Mouse (Mus musculus) left cerebral cortex, postnatal 4 days (tissue): Measurements from ENCODE around the gene Olfr1290. TPM values are rescaled to one million over a fixed set of nuclear protein-coding genes. Genes with fewer than 3 reads are reported as not detected.

Experiments
- DNase-seq: peaks from one replicate; pipeline ENCODE4 v3.0.0-alpha.2; 2022
- intact Hi-C: fragments of 180-260 bp; cut with DNase I; formaldehyde crosslinking; loops from one replicate; pipeline ENCODE4 v1.15.1; 2025
- total RNA-seq, 2 experiments: library from RNA; stranded (reverse); gene quantifications; 2 replicates each; pipeline ENCODE4 v1.2.3; 2021

Gene Olfr1290
- not detected for total RNA-seq

GRCm38 (mm10) chr2:111493729-111494128 is at the start of gene Olfr1290:
Olfr1290 (minus strand) TSS chr2:111493829.
- intact Hi-C loops = no loop called here
- no peak for DNase-seq

DNA sequence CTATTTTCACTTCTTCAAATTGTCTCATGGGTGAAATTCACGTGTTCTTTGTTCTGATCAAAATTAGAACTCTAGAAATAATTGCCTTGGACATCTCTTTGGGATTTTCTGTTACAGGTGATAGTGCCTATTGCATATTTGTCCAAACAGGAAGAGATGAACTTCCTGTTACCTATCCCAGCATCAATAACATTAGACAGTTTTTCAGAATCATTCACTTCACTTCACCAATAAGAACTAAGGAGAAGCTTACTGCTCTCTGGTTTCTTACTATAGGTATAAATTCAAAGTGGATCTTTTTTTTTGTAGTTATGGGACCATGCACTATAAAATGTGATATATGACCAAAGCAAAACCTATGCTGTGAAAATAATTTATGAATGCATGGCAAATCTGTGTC is 46.6 kb upstream of the Olfr1290 start, which contains the start of gene Olfr1294:
Gene Olfr1294 (minus strand): TSS at position 101 of the 400 bp plus-strand sequence.
- intact Hi-C loops = no loop called here

DNA sequence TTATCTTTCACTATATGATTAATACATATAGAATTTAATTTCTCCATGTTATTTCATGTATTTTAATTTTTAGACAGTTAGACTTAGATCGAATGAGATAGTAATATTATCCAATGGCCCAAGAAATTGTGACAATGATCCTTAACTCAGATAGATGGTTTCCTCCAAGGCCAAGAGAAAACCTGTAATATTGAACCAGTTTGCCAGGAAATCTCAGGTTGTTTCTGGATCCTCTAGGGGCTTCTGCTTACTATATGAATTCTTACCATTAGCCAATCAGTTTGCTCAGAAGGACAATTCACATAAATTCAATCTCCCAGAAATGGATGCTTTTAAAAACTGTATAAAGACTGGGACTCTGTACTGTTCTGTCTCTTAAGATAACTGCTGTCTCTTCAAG is 31.3 kb upstream of the Olfr1290 start, which contains the start of gene Olfr1293-ps:
Gene Olfr1293-ps (plus strand): TSS at position 301 of the 400 bp plus-strand sequence.
- DNase-seq = no peak
- intact Hi-C loops = no loop called here

More for the DNA sequence above, 46.6 kb upstream of the Olfr1290 start, which contains the start of gene Olfr1294:
- no peak for DNase-seq

- intact Hi-C loops = no loop called here
Measured at GRCm38 (mm10) chr2:111517451-111517850, 23.8 kb upstream of the Olfr1290 start.

GRCm38 (mm10) chr2:111496880-111497279 is 3.3 kb upstream of the Olfr1290 start, which contains the start of gene Olfr1291-ps1:
Olfr1291-ps1 (plus strand) TSS chr2:111497180.
- DNase-seq = no peak
- intact Hi-C loops = no loop called here

More at GRCm38 (mm10) chr2:111517451-111517850, 23.8 kb upstream of the Olfr1290 start:
- no peak for DNase-seq

DNA sequence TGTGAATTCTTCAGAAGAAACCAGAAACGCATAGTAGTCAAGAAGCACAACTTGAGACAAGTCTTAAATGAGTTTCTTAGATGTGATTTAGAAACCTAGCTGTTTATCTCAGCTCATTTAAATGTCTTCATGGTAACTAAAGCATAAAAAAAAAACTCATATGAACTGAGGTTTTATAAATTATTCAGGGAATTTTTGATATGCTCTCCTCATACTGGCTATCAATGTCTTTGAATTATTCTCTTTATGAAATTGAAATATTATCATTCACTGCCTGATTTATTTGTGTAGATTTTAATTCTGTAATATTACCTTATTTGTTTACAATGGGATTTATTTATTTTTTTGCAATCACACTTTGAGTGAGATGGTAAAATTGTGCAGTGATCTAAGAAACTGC is 13.1 kb downstream of the Olfr1290 start, which contains the start of gene Olfr1289:
Gene Olfr1289 (plus strand): TSS at position 301 of the 400 bp plus-strand sequence.
- no peak for DNase-seq
- intact Hi-C loops = no loop called here

- intact Hi-C loops = no loop called here
- DNase-seq = no peak
Measured at GRCm38 (mm10) chr2:111473801-111474200, 19.8 kb downstream of the Olfr1290 start, which contains the start of gene Olfr1288. Olfr1288 (plus strand) TSS chr2:111474101.

GRCm38 (mm10) chr2:111448842-111449241 is 44.8 kb downstream of the Olfr1290 start, which contains the start of gene Olfr1287:
Olfr1287 (plus strand) TSS chr2:111449142.
- intact Hi-C loops = no loop called here
- DNase-seq = no peak

Other genes starting within 250 kb of the Olfr1290 start
- gene Olfr1276, start 239.3 kb downstream of the Olfr1290 start, total RNA-seq = not detected
- gene Olfr1277, start 219.7 kb downstream of the Olfr1290 start, total RNA-seq = not detected
- not detected for gene Olfr1278, start 203.7 kb downstream of the Olfr1290 start, total RNA-seq
- not detected for gene Olfr1279, start 193.2 kb downstream of the Olfr1290 start, total RNA-seq
- gene Olfr1280, start 179.8 kb downstream of the Olfr1290 start, total RNA-seq = not detected
- not detected for gene Olfr1281, start 167.3 kb downstream of the Olfr1290 start, total RNA-seq
- gene Olfr1282, start 157.8 kb downstream of the Olfr1290 start, total RNA-seq = not detected
- not detected for gene Olfr1283, start 127.0 kb downstream of the Olfr1290 start, total RNA-seq
- not detected for gene Olfr1284, start 118.3 kb downstream of the Olfr1290 start, total RNA-seq
- not detected for gene Olfr1286, start 70.7 kb downstream of the Olfr1290 start, total RNA-seq
- not detected for gene Olfr1287, start 44.7 kb downstream of the Olfr1290 start, total RNA-seq
- gene Olfr1288, start 19.7 kb downstream of the Olfr1290 start, total RNA-seq = not detected
- gene Olfr1289, start 13.0 kb downstream of the Olfr1290 start, total RNA-seq = not detected
- gene Olfr1291-ps1, start 3.4 kb upstream of the Olfr1290 start, total RNA-seq = not detected
- not detected for gene Olfr1293-ps, start 31.4 kb upstream of the Olfr1290 start, total RNA-seq
- gene Olfr1294, start 46.5 kb upstream of the Olfr1290 start, total RNA-seq = not detected
- not detected for gene Olfr1295, start 75.9 kb upstream of the Olfr1290 start, total RNA-seq
- gene Olfr1297, start 132.7 kb upstream of the Olfr1290 start, total RNA-seq = not detected
- gene Olfr1298, start 155.4 kb upstream of the Olfr1290 start, total RNA-seq = not detected
- gene Olfr1299, start 167.6 kb upstream of the Olfr1290 start, total RNA-seq = not detected